Mouse (Mus musculus): ENCODE measurements at regions not wholly inside any gene's neighbourhood (a gene's known extent, or its start where the extent isn't known, plus 50 kb on each side); places are given as distances from the start of the nearest gene placed in this dataset.
A peak's percentile ranks its signal among the peaks of the same experiment; 100 is the strongest.

DNA sequence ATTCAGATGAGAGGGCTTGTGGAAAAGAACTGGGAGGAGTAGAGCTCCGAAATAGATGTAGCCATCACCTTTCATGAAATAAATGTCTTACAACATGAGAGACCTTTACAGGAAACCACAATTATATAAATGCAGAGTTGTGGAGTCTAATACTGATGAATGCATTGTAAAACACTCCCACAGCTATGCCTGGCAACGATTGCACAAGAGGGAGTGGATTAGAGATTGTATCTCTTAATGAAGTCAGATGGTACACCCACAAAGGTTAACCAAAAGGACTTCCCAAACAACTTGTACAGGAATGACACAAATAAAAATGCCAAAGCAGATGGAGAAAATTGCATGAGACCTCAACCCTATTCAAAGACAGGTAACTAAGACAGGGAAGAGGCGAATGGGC is 733.1 kb downstream of the Slitrk6 start:
- Histone ChIP-seq H3ac (ENCODE audit: control insufficient read depth, insufficient read length) (no peak overlapping the region), H3K79me2 (ENCODE audit: control insufficient read depth, insufficient read depth) (no peaks in the 10 kb centered on the region), H3K4me2 (ENCODE audit: low read depth) (no peak overlapping the region), H3K36me3 (ENCODE audit: control insufficient read depth, insufficient read depth) (no peaks in the 10 kb centered on the region), H3K27me3 (ENCODE audit: control insufficient read depth, insufficient read depth, insufficient read length) (no peaks in the 10 kb centered on the region), H3K4me3 (no peak overlapping the region)
- TF ChIP-seq USF1 (IDR thresholded peaks at IDR 0.05; ENCODE audit: low read depth) (no peak), CEBPB (IDR thresholded peaks at IDR 0.05; ENCODE audit: insufficient read depth, poor library complexity, severe bottlenecking) (peak; percentile 74; the same call in 1 of the 2 replicates)

DNA sequence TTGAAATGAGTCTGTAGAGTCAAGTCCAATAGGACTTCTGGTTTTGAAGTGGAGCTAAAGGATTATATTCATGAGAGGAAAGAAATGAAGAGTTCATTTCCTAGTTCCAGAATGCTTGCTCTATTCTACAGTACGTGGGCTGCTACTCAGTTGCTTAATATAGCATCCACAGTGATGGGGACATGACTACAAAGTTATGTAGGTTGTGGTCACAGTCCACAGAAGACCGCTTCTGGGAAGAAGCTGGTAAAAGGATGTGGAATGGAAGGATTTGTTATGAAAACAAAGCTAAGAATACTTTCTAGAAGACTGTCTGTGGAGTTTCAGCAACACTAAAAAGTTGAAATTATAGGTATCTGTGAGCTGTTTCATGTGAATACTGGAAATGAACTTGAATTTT is 739.8 kb downstream of the Slitrk6 start:
- no peak overlapping the region for H3K4me2 ChIP-seq (ENCODE audit: low read depth)
- no peaks in the 10 kb centered on the region for H3K36me3 ChIP-seq (ENCODE audit: control insufficient read depth, insufficient read depth)
- no peak overlapping the region for H3ac ChIP-seq (ENCODE audit: control insufficient read depth, insufficient read length)
- H3K79me2 ChIP-seq (ENCODE audit: control insufficient read depth, insufficient read depth) = no peaks in the 10 kb centered on the region
- H3K27me3 ChIP-seq (ENCODE audit: control insufficient read depth, insufficient read depth, insufficient read length) = no peaks in the 10 kb centered on the region
- TF ChIP-seq SRF (IDR thresholded peaks at IDR 0.05; ENCODE audit: control insufficient read depth, insufficient read length, low read depth) = no peak
- no peak for TF ChIP-seq REST (IDR thresholded peaks at IDR 0.05; ENCODE audit: insufficient read depth, insufficient read length)
- TF ChIP-seq POLR2AphosphoS2 (IDR thresholded peaks at IDR 0.05; ENCODE audit: insufficient read length, low read depth) = no peak
- TF ChIP-seq TCF3 (IDR thresholded peaks at IDR 0.05; ENCODE audit: insufficient read length, low read depth) = no peak
- TF ChIP-seq TCF12 (IDR thresholded peaks at IDR 0.05; ENCODE audit: insufficient read depth, poor library complexity, severe bottlenecking) = no peak
- no peak for TF ChIP-seq POLR2A (IDR thresholded peaks at IDR 0.05; ENCODE audit: insufficient read length, low read depth)
- no peak for TF ChIP-seq CEBPB (IDR thresholded peaks at IDR 0.05; ENCODE audit: insufficient read depth, poor library complexity, severe bottlenecking)
- no peak for TF ChIP-seq MYOD1 (IDR thresholded peaks at IDR 0.05; ENCODE audit: control insufficient read depth in 1 of 3, insufficient read length in 2 of 3, low read depth in 2 of 3)
- no peak for TF ChIP-seq E2F4 (IDR thresholded peaks at IDR 0.05; ENCODE audit: insufficient read depth)
- TF ChIP-seq USF1 (IDR thresholded peaks at IDR 0.05; ENCODE audit: low read depth) = no peak
- TF ChIP-seq MYOG (IDR thresholded peaks at IDR 0.05; ENCODE audit: control insufficient read depth in 1 of 3, insufficient read depth in 1 of 3, insufficient read length in 2 of 3, low read depth in 2 of 3) = no peak
- TF ChIP-seq MAX (IDR thresholded peaks at IDR 0.05; ENCODE audit: low read depth) = no peak
- H3K4me3 ChIP-seq = no peak overlapping the region

DNA sequence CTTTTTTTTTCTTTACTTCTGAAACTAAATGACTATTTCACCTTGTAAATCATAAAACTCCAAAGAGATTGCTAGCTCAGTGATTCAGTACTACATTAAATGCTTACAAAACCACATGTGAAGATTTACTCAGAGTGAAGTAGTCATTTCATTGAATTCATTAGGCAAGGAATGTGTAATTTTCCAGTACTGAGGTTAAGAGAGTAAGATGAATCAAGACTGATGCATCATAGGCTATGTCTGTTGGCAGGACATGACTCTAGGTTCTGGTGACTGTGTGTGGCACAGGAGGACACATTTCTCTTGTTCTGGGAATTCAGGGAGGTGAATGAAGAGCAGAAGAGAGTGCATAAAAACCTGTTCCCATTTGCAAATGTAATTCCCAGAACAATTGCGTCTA is 741.7 kb downstream of the Slitrk6 start:
- H3ac ChIP-seq (ENCODE audit: control insufficient read depth, insufficient read length) = no peak overlapping the region
- H3K4me3 ChIP-seq = no peak overlapping the region
- no peaks in the 10 kb centered on the region for H3K36me3 ChIP-seq (ENCODE audit: control insufficient read depth, insufficient read depth)
- no peak for TF ChIP-seq MYOG (IDR thresholded peaks at IDR 0.05; ENCODE audit: control insufficient read depth in 1 of 3, insufficient read depth in 1 of 3, insufficient read length in 2 of 3, low read depth in 2 of 3)
- no peak for TF ChIP-seq TCF12 (IDR thresholded peaks at IDR 0.05; ENCODE audit: insufficient read depth, poor library complexity, severe bottlenecking)
- no peak for TF ChIP-seq E2F4 (IDR thresholded peaks at IDR 0.05; ENCODE audit: insufficient read depth)
- TF ChIP-seq REST (IDR thresholded peaks at IDR 0.05; ENCODE audit: insufficient read depth, insufficient read length) = no peak
- no peaks in the 10 kb centered on the region for H3K27me3 ChIP-seq (ENCODE audit: control insufficient read depth, insufficient read depth, insufficient read length)
- no peak overlapping the region for H3K4me2 ChIP-seq (ENCODE audit: low read depth)
- H3K79me2 ChIP-seq (ENCODE audit: control insufficient read depth, insufficient read depth) = no peaks in the 10 kb centered on the region

DNA sequence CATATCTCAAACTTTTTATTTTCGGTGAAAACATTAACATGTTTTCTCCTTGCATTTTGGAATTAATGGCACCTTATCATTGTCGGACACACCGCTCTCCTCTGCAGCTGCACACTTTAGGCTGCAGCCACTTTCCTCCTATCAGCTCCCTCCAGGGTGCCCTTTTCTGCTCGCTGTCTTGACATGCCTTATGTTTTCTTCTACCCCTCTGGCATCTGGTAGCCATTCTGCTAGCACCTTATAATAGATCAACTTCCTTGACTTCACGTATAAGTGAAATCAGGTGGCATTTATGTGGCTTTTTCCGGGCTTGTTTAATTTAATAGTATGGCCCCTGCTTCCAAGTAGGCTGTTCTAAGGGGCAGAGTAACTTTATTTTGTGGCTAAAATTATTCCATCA is 747.8 kb downstream of the Slitrk6 start:
- no peak for TF ChIP-seq TCF12 (IDR thresholded peaks at IDR 0.05; ENCODE audit: insufficient read depth, poor library complexity, severe bottlenecking)
- no peak for TF ChIP-seq MYOD1 (IDR thresholded peaks at IDR 0.05; ENCODE audit: control insufficient read depth in 1 of 3, insufficient read length in 2 of 3, low read depth in 2 of 3)
- TF ChIP-seq CEBPB (IDR thresholded peaks at IDR 0.05; ENCODE audit: insufficient read depth, poor library complexity, severe bottlenecking) = no peak
- TF ChIP-seq USF1 (IDR thresholded peaks at IDR 0.05; ENCODE audit: low read depth) = no peak
- no peak for TF ChIP-seq MAX (IDR thresholded peaks at IDR 0.05; ENCODE audit: low read depth)
- TF ChIP-seq POLR2AphosphoS2 (IDR thresholded peaks at IDR 0.05; ENCODE audit: insufficient read length, low read depth) = no peak
- TF ChIP-seq TCF3 (IDR thresholded peaks at IDR 0.05; ENCODE audit: insufficient read length, low read depth) = no peak
- TF ChIP-seq POLR2A (IDR thresholded peaks at IDR 0.05; ENCODE audit: insufficient read length, low read depth) = no peak
- no peak for TF ChIP-seq MYOG (IDR thresholded peaks at IDR 0.05; ENCODE audit: control insufficient read depth in 1 of 3, insufficient read depth in 1 of 3, insufficient read length in 2 of 3, low read depth in 2 of 3)
- TF ChIP-seq E2F4 (IDR thresholded peaks at IDR 0.05; ENCODE audit: insufficient read depth) = no peak
- no peak for TF ChIP-seq REST (IDR thresholded peaks at IDR 0.05; ENCODE audit: insufficient read depth, insufficient read length)
- no peak for TF ChIP-seq SRF (IDR thresholded peaks at IDR 0.05; ENCODE audit: control insufficient read depth, insufficient read length, low read depth)
- Histone ChIP-seq H3K79me2 (ENCODE audit: control insufficient read depth, insufficient read depth) (no peaks in the 10 kb centered on the region), H3ac (ENCODE audit: control insufficient read depth, insufficient read length) (no peak overlapping the region), H3K4me3 (no peak overlapping the region), H3K36me3 (ENCODE audit: control insufficient read depth, insufficient read depth) (no peaks in the 10 kb centered on the region), H3K27me3 (ENCODE audit: control insufficient read depth, insufficient read depth, insufficient read length) (no peaks in the 10 kb centered on the region), H3K4me2 (ENCODE audit: low read depth) (no peak overlapping the region)

DNA sequence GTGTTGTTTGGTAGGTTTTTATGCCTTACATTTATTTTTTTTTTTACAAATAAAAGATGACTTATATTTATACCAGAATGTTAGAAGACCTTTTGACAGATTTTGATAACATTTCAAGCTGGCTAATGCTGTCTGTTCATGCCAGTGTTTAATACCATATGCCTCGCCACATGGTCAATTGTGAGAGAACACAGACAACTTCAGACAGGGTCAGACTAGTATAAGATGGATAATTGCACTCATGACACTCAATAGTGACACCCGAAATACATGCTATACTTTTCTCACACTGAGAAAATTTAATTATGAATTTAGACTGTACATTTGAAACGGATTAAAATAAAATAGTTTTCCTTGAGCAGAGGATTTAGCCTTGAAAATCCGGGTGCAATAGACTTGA is 769.9 kb downstream of the Slitrk6 start:
- Histone ChIP-seq H3K27me3 (ENCODE audit: control insufficient read depth, insufficient read depth, insufficient read length) (no peaks in the 10 kb centered on the region), H3K79me2 (ENCODE audit: control insufficient read depth, insufficient read depth) (no peaks in the 10 kb centered on the region), H3K4me3 (no peak overlapping the region), H3ac (ENCODE audit: control insufficient read depth, insufficient read length) (no peak overlapping the region), H3K4me2 (ENCODE audit: low read depth) (no peak overlapping the region), H3K36me3 (ENCODE audit: control insufficient read depth, insufficient read depth) (no peaks in the 10 kb centered on the region)
- no peak for TF ChIP-seq E2F4 (IDR thresholded peaks at IDR 0.05; ENCODE audit: insufficient read depth)
- TF ChIP-seq SRF (IDR thresholded peaks at IDR 0.05; ENCODE audit: control insufficient read depth, insufficient read length, low read depth) = no peak
- TF ChIP-seq CEBPB (IDR thresholded peaks at IDR 0.05; ENCODE audit: insufficient read depth, poor library complexity, severe bottlenecking) = no peak
- TF ChIP-seq USF1 (IDR thresholded peaks at IDR 0.05; ENCODE audit: low read depth) = no peak
- no peak for TF ChIP-seq POLR2A (IDR thresholded peaks at IDR 0.05; ENCODE audit: insufficient read length, low read depth)
- TF ChIP-seq POLR2AphosphoS2 (IDR thresholded peaks at IDR 0.05; ENCODE audit: insufficient read length, low read depth) = no peak
- no peak for TF ChIP-seq MYOG (IDR thresholded peaks at IDR 0.05; ENCODE audit: control insufficient read depth in 1 of 3, insufficient read depth in 1 of 3, insufficient read length in 2 of 3, low read depth in 2 of 3)
- TF ChIP-seq MAX (IDR thresholded peaks at IDR 0.05; ENCODE audit: low read depth) = no peak
- no peak for TF ChIP-seq REST (IDR thresholded peaks at IDR 0.05; ENCODE audit: insufficient read depth, insufficient read length)
- no peak for TF ChIP-seq MYOD1 (IDR thresholded peaks at IDR 0.05; ENCODE audit: control insufficient read depth in 1 of 3, insufficient read length in 2 of 3, low read depth in 2 of 3)
